Mouse (Mus musculus) MEL (cell line): ENCODE data around the gene Cdkl2. TPM values are rescaled to one million over a fixed set of nuclear protein-coding genes. Genes with fewer than 3 reads are reported as not detected.
A peak's percentile ranks its signal among the peaks of the same experiment; 100 is the strongest.

ENCODE experiments used
- DNase-seq: peaks from one replicate; pipeline ENCODE4 v3.0.0; 2011; ENCODE audit warnings: low read depth, low spot score
- H3K27ac ChIP-seq: 2 replicates; pipeline ENCODE4 v1.5.1; 2012; ENCODE audit warnings: low read depth, mild to moderate bottlenecking, control low read depth, low read length, moderate library complexity; ENCODE audit not compliant: control insufficient read depth
- H3K27me3 ChIP-seq, 2 experiments: fragments of 150-350 bp in 1 of 2; sonication (generic) in 1 of 2; 2 replicates each; pipeline ENCODE4 v1.6.1; 2012; ENCODE audit warnings: low read length in 2 of 2, mild to moderate bottlenecking in 2 of 2, improper control_type of control experiment in 1 of 2, moderate library complexity in 1 of 2; ENCODE audit not compliant: insufficient read depth in 2 of 2, control insufficient read depth in 1 of 2
- H3K36me3 ChIP-seq, 2 experiments: 2 replicates each; pipeline ENCODE4 v1.6.1; 2012 to 2014; ENCODE audit warnings: low read length in 2 of 2, improper control_type of control experiment in 1 of 2, inconsistent platforms in 1 of 2, mild to moderate bottlenecking in 1 of 2; ENCODE audit not compliant: insufficient read depth in 2 of 2, control insufficient read depth in 1 of 2
- H3K4me1 ChIP-seq, 2 experiments: fragments of 150-350 bp in 1 of 2; sonication (generic) in 1 of 2; 2 replicates each; pipeline ENCODE4 v1.6.1; 2012; ENCODE audit warnings: low read length in 2 of 2, improper control_type of control experiment in 1 of 2, mild to moderate bottlenecking in 1 of 2; ENCODE audit not compliant: insufficient read depth in 2 of 2, control insufficient read depth in 1 of 2
- H3K4me3 ChIP-seq, 2 experiments: fragments of 150-350 bp in 1 of 2; sonication (generic) in 1 of 2; 2 replicates each; pipeline ENCODE4 v1.5.1; 2012; ENCODE audit warnings: low read depth in 2 of 2, low read length in 2 of 2, mild to moderate bottlenecking in 2 of 2, moderate library complexity in 2 of 2, control low read depth in 1 of 2, improper control_type of control experiment in 1 of 2; ENCODE audit not compliant: control insufficient read depth in 1 of 2, insufficient read depth in 1 of 2
- H3K79me2 ChIP-seq: 2 replicates; pipeline ENCODE4 v1.6.1; 2012; ENCODE audit warnings: mild to moderate bottlenecking, low read length, moderate library complexity; ENCODE audit not compliant: control insufficient read depth, poor library complexity, insufficient read depth
- H3K9ac ChIP-seq: 2 replicates; pipeline ENCODE4 v1.6.1; 2012; ENCODE audit warnings: low read depth, mild to moderate bottlenecking, control low read depth, low read length, moderate library complexity; ENCODE audit not compliant: control insufficient read depth, poor library complexity, severe bottlenecking
- H3K9me3 ChIP-seq: fragments of 150-350 bp; sonication (generic); replicated peaks from 2 replicates; pipeline ENCODE4 v1.6.1; 2012; ENCODE audit warnings: mild to moderate bottlenecking, low read length, improper control_type of control experiment, moderate library complexity; ENCODE audit not compliant: insufficient read depth
- ELF1 ChIP-seq: IDR thresholded peaks from 2 replicates; pipeline ENCODE4 v1.6.1; 2014; ENCODE audit warnings: low read depth, mild to moderate bottlenecking, inconsistent platforms, low read length, improper control_type of control experiment, moderate library complexity
- EP300 ChIP-seq, 2 experiments: IDR thresholded peaks; 2 replicates each; pipeline ENCODE4 v1.6.1; 2011; ENCODE audit warnings: improper control_type of control experiment in 2 of 2, low read length in 2 of 2, low read depth in 1 of 2, mild to moderate bottlenecking in 1 of 2
- GATA1 ChIP-seq: IDR thresholded peaks from 2 replicates; pipeline ENCODE4 v1.6.1; 2011; ENCODE audit warnings: low read depth, low read length, improper control_type of control experiment
- JUND ChIP-seq: IDR thresholded peaks from 2 replicates; pipeline ENCODE4 v1.6.1; 2011; ENCODE audit warnings: low read depth, mild to moderate bottlenecking, improper control_type of control experiment, low read length
- KAT2A ChIP-seq: conservative IDR thresholded peaks from 2 replicates; pipeline ENCODE4 v1.6.1; 2012; ENCODE audit warnings: low read depth, low read length, improper control_type of control experiment, inconsistent platforms
- MAFK ChIP-seq: IDR thresholded peaks from 2 replicates; pipeline ENCODE4 v1.6.1; 2011; ENCODE audit warnings: low read depth, mild to moderate bottlenecking, low read length, improper control_type of control experiment, borderline replicate concordance
- MAX ChIP-seq: IDR thresholded peaks from 2 replicates; pipeline ENCODE4 v1.6.1; 2011; ENCODE audit warnings: low read length, improper control_type of control experiment
- MAZ ChIP-seq: IDR thresholded peaks from 2 replicates; pipeline ENCODE4 v1.6.1; 2012; ENCODE audit warnings: low read depth, mild to moderate bottlenecking, inconsistent platforms, low read length, improper control_type of control experiment
- MEF2A ChIP-seq: IDR thresholded peaks from 2 replicates; pipeline ENCODE4 v1.6.1; 2014; ENCODE audit warnings: low read depth, mild to moderate bottlenecking, inconsistent platforms, low read length, improper control_type of control experiment; ENCODE audit not compliant: poor library complexity, insufficient replicate concordance, severe bottlenecking; ENCODE audit errors: extremely low read depth
- MXI1 ChIP-seq: IDR thresholded peaks from 2 replicates; pipeline ENCODE4 v1.6.1; 2011; ENCODE audit warnings: mild to moderate bottlenecking, low read depth, low read length, improper control_type of control experiment
- NELFE ChIP-seq: IDR thresholded peaks from 2 replicates; pipeline ENCODE4 v1.6.1; 2011; ENCODE audit warnings: low read depth, low read length, improper control_type of control experiment
- NRF1 ChIP-seq: IDR thresholded peaks from 2 replicates; pipeline ENCODE4 v1.6.1; 2014; ENCODE audit warnings: low read depth, mild to moderate bottlenecking, inconsistent platforms, low read length, improper control_type of control experiment, moderate library complexity; ENCODE audit not compliant: poor library complexity, insufficient read depth, severe bottlenecking
- POLR2A ChIP-seq, 2 experiments: IDR thresholded peaks; 2 replicates each; pipeline ENCODE4 v1.6.1; 2011 to 2012; ENCODE audit warnings: low read length in 2 of 2, mild to moderate bottlenecking in 2 of 2, control low read depth in 1 of 2, improper control_type of control experiment in 1 of 2, low read depth in 1 of 2, moderate library complexity in 1 of 2; ENCODE audit not compliant: control insufficient read depth in 1 of 2, insufficient read depth in 1 of 2, poor library complexity in 1 of 2
- POLR2AphosphoS5 ChIP-seq: IDR thresholded peaks from 2 replicates; pipeline ENCODE4 v1.6.1; 2012; ENCODE audit warnings: low read depth, borderline replicate concordance, mild to moderate bottlenecking, inconsistent platforms, low read length, moderate library complexity, mixed read lengths
- RCOR1 ChIP-seq: IDR thresholded peaks from 2 replicates; pipeline ENCODE4 v1.6.1; 2012; ENCODE audit warnings: low read depth, mild to moderate bottlenecking, inconsistent platforms, low read length, improper control_type of control experiment
- SIN3A ChIP-seq: IDR thresholded peaks from 2 replicates; pipeline ENCODE4 v1.6.1; 2012; ENCODE audit warnings: low read length, improper control_type of control experiment, inconsistent platforms
- TAL1 ChIP-seq: IDR thresholded peaks from 2 replicates; pipeline ENCODE4 v1.6.1; 2012; ENCODE audit warnings: mild to moderate bottlenecking, inconsistent platforms, low read length, moderate library complexity, mixed read lengths
- TCF12 ChIP-seq: IDR thresholded peaks from 2 replicates; pipeline ENCODE4 v1.6.1; 2014; ENCODE audit warnings: low read depth, mild to moderate bottlenecking, inconsistent platforms, low read length, improper control_type of control experiment, moderate library complexity
- UBTF ChIP-seq: IDR thresholded peaks from 2 replicates; pipeline ENCODE4 v1.6.1; 2012; ENCODE audit warnings: low read depth, mild to moderate bottlenecking, inconsistent platforms, low read length, improper control_type of control experiment, moderate library complexity, borderline replicate concordance; ENCODE audit not compliant: insufficient read depth
- USF2 ChIP-seq, 2 experiments: IDR thresholded peaks; 2 replicates each; pipeline ENCODE4 v1.6.1; 2011 to 2012; ENCODE audit warnings: improper control_type of control experiment in 2 of 2, low read length in 2 of 2, borderline replicate concordance in 1 of 2, inconsistent platforms in 1 of 2, low read depth in 1 of 2, mild to moderate bottlenecking in 1 of 2; ENCODE audit not compliant: insufficient read depth in 1 of 2
- ZC3H11A ChIP-seq: IDR thresholded peaks from 2 replicates; pipeline ENCODE4 v1.6.1; 2012; ENCODE audit warnings: low read depth, mild to moderate bottlenecking, inconsistent platforms, low read length, improper control_type of control experiment
- ZKSCAN1 ChIP-seq: IDR thresholded peaks from 2 replicates; pipeline ENCODE4 v1.6.1; 2012; ENCODE audit warnings: low read depth, mild to moderate bottlenecking, inconsistent platforms, low read length, improper control_type of control experiment, moderate library complexity
- ZMIZ1 ChIP-seq: IDR thresholded peaks from 2 replicates; pipeline ENCODE4 v1.6.1; 2012; ENCODE audit warnings: low read depth, mild to moderate bottlenecking, inconsistent platforms, low read length, improper control_type of control experiment, moderate library complexity
- polyA plus RNA-seq, 2 experiments: library from polyadenylated mRNA; stranded (reverse) in 1 of 2; unstranded in 1 of 2; fragments of >175 nt in 1 of 2; fragments of >200 nt in 1 of 2; gene quantifications; 2 replicates each; pipeline versions ENCODE4 v1.2.1 to v1.2.4; 2012; ENCODE audit warnings: low replicate concordance in 2 of 2, low read depth in 1 of 2; ENCODE audit not compliant: insufficient read length in 2 of 2, insufficient read depth in 1 of 2, missing spikeins in 1 of 2
- total RNA-seq: library from RNA; depleted of rRNA; stranded (reverse); fragments of 300-350 nt; gene quantifications from 2 replicates; pipeline ENCODE4 v1.2.3, GENCODE M21; 2012

Cdkl2 gene
- total and polyA plus RNA-seq, 3 experiments: 0.08 to 0.53 TPM; not detected in 1

DNA sequence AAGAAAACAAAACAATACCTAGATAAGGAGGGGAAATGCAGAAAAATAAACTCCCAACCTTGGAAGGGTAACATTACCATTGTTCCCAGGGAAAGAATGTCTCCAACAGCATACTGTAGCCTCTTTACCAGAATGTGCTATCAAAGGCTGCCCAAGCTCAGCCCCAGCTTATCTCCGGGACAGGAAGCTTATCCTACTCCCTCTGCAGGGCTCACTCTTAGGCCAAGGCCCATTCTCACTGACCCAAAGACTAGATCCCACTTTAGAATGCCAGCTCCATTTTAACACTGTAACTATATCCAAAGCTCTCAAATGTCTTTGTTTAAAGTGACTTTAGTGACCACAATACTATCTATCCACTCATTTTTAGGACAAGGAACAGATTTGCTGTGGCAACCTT, 35.6 kb upstream of the Cdkl2 start:
- H3K9ac ChIP-seq: no peak overlapping the region
- H3K4me1 ChIP-seq: peaks cover 15 to 26% of the 10 kb centered on the region in 2 experiments
- H3K9me3 ChIP-seq: no peaks in the 10 kb centered on the region
- H3K27ac ChIP-seq: no peak overlapping the region
- peak; percentile 24 for DNase-seq
- no peaks in the 10 kb centered on the region for H3K27me3 ChIP-seq
- H3K79me2 ChIP-seq: peaks cover 71% of the 10 kb centered on the region
- peaks cover 0 to 39% of the 10 kb centered on the region in 2 experiments for H3K36me3 ChIP-seq
- no peak overlapping the region for H3K4me3 ChIP-seq
- TF ChIP-seq POLR2AphosphoS5 (no peak), GATA1 (peak; percentile 63), MAZ (no peak), TAL1 (no peak), NRF1 (no peak), ZC3H11A (no peak), ZKSCAN1 (no peak), EP300 (IDR thresholded peaks at IDR 0.05; ENCODE audit: low read depth in 1 of 2, low read length in 2 of 2) (peak; percentile 12 to 41; a peak in 3 of 4 replicates), ELF1 (no peak), NELFE (no peak)

DNA sequence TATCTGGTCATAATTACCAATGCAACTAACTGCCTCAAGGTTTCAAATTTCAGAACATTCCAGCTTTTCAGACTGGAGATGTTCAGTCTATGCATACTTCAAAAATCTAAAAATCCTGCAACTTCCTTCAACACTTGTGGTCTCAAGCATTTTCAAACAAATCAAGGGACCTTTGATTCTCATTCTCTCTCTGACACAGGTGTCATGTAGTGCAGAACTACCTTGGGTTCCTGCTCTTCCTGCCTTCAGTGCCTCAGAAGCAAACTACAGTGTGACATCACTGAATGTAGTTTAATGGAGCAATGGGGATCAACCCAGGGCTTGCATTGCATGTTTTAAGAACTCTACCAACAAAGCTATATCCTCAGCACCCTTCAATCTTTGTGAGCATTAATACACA, 35.1 kb upstream of the Cdkl2 start:
- Histone ChIP-seq H3K36me3 (peaks cover under 1 to 37% of the 10 kb centered on the region in 2 experiments), H3K9ac (no peak overlapping the region), H3K79me2 (peaks cover 76% of the 10 kb centered on the region), H3K27me3 (no peaks in the 10 kb centered on the region), H3K9me3 (no peaks in the 10 kb centered on the region), H3K4me1 (peaks cover 15 to 26% of the 10 kb centered on the region in 2 experiments), H3K27ac (no peak overlapping the region), H3K4me3 (no peak overlapping the region)
- DNase-seq: no peak
- TF ChIP-seq TCF12 (no peak), TAL1 (no peak), MEF2A (no peak), MAX (no peak), POLR2A (IDR thresholded peaks at IDR 0.05; ENCODE audit: control insufficient read depth in 1 of 2, insufficient read depth in 1 of 2, low read depth in 1 of 2, low read length in 2 of 2, poor library complexity in 1 of 2) (no peak), KAT2A (no peak), MAFK (no peak), UBTF (no peak), JUND (no peak), SIN3A (no peak), USF2 (IDR thresholded peaks at IDR 0.05; ENCODE audit: borderline replicate concordance in 1 of 2, insufficient read depth in 1 of 2, low read depth in 1 of 2, low read length in 2 of 2) (no peak), RCOR1 (no peak), NELFE (no peak), ZMIZ1 (no peak), MXI1 (no peak), EP300 (IDR thresholded peaks at IDR 0.05; ENCODE audit: low read depth in 1 of 2, low read length in 2 of 2) (no peak)
